Mouse (Mus musculus): ENCODE measurements at regions not wholly inside any gene's neighbourhood (a gene's known extent, or its start where the extent isn't known, plus 50 kb on each side); places are given as distances from the start of the nearest gene placed in this dataset.

DNA sequence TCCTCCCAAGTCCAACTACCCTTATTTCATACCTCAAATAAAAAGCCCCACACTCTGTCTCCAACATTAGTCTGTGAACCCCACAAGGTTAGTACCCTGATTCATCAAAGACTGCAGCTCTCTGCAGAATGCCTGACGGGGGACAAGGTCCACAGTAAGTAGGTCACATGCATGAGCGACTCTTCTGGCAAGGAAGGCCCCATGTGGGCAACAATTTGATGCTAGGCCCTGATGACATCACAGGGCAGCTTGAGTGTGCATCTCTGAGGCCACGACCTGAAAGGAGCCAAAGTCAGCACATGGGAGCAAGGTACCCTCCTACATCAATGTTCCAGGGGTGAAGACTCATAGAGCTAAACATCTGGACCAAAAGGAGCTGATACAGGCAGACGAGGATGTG, 248.0 kb downstream of the Ptpru start:
- Histone ChIP-seq H3K9ac (no peak overlapping the region), H3K27me3 (no peaks in the 10 kb centered on the region), H3K4me2 (no peak overlapping the region), H3K4me3 (no peak overlapping the region), H3K36me3 (no peaks in the 10 kb centered on the region), H3K9me3 (replicated peaks) (no peaks in the 10 kb centered on the region), H3K4me1 (replicated peaks) (no peaks in the 10 kb centered on the region), H3K27ac (no peak overlapping the region)
- 54% methylated on average over 4 of the region's 4 CpGs for WGBS
- ATAC-seq (replicated peaks; ENCODE audit: insufficient number of reproducible peaks, insufficient read depth, low FRiP score, low read depth), result no peak

DNA sequence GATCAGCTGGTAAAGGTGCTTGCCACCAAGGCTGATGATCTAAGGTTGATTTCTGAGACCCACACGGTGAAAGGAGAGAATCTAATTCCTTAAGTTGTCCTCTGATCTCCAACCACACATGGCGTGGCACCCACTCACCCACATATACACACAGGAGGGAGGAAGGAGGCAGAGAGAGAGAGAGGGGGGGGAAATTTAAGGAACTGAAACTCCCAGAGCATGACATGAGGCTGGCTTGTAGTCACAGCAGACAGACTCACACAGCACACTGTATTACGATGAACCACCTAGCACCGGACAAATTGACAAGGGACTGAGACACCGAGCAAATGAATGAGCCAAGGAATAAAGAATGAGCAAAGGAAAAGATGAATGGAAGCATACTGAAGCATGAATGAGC, 246.6 kb downstream of the Ptpru start:
- H3K9ac ChIP-seq, result no peak overlapping the region
- 76% methylated on average over 5 of the region's 5 CpGs for WGBS
- H3K36me3 ChIP-seq, result no peaks in the 10 kb centered on the region

DNA sequence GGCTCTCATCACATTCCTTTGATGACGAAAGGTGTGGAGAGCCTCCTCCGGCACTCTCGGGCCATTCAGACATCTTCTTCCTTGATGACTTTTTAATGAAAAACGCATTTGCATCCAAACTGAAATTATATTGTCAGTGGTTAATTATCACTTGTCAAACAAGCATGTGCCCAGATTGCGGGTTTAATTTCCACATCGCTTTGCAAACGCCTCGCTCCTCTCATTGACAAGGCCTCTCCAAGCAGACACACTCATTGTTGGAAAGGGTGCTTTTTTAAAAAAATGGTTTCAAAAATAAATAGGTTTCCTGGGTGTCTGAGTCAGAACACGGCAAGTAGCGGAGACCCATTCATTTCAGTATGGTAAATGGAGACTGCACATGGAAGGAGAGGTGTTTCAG, 240.1 kb downstream of the Ptpru start:
- 80% methylated on average over 10 of the region's 10 CpGs for WGBS
- no peak overlapping the region for H3K4me3 ChIP-seq
- no peaks in the 10 kb centered on the region; the same call in 1 of the 2 replicates for H3K27me3 ChIP-seq
- no peak overlapping the region for H3K4me2 ChIP-seq
- no peak for ATAC-seq (replicated peaks; ENCODE audit: insufficient number of reproducible peaks, insufficient read depth, low FRiP score, low read depth)
- H3K9ac ChIP-seq, result no peak overlapping the region
- no peak overlapping the region for H3K27ac ChIP-seq
- no peaks in the 10 kb centered on the region for H3K9me3 ChIP-seq (replicated peaks)
- H3K36me3 ChIP-seq, result no peaks in the 10 kb centered on the region
- H3K4me1 ChIP-seq (replicated peaks), result no peaks in the 10 kb centered on the region

More for the DNA sequence above, 246.6 kb downstream of the Ptpru start:
- no peak for ATAC-seq (replicated peaks; ENCODE audit: insufficient number of reproducible peaks, insufficient read depth, low FRiP score, low read depth)
- no peak overlapping the region for H3K27ac ChIP-seq
- H3K4me3 ChIP-seq, result no peak overlapping the region
- H3K9me3 ChIP-seq (replicated peaks), result no peaks in the 10 kb centered on the region
- H3K4me2 ChIP-seq, result no peak overlapping the region
- no peaks in the 10 kb centered on the region for H3K4me1 ChIP-seq (replicated peaks)
- no peaks in the 10 kb centered on the region for H3K27me3 ChIP-seq

DNA sequence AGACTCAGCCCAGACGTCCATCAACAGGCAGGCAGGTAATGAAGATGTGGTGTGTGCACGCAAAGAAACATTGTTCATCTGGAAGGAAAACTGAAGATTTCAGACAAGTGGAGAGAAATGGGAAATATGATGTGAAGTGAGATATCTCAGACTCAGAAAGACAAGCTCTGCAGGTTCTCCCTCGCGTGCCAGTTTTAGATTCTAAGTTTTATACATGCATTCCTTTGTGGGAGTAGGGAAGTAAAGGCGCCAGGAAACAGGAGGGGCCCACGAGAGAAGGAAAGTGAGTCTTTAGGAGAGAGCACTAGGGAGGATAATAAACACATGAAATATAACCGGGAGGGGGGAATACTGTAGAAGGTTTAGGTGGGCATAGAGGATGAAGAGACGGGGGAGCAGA, 223.7 kb downstream of the Ptpru start:
- no peak for ATAC-seq (replicated peaks; ENCODE audit: insufficient number of reproducible peaks, insufficient read depth, low FRiP score, low read depth)
- Histone ChIP-seq H3K4me2 (no peak overlapping the region), H3K9ac (no peak overlapping the region), H3K9me3 (replicated peaks) (no peaks in the 10 kb centered on the region), H3K27ac (no peak overlapping the region), H3K27me3 (no peaks in the 10 kb centered on the region), H3K36me3 (no peaks in the 10 kb centered on the region), H3K4me1 (replicated peaks) (no peaks in the 10 kb centered on the region), H3K4me3 (no peak overlapping the region)
- 63% methylated on average over 8 of the region's 8 CpGs for WGBS

DNA sequence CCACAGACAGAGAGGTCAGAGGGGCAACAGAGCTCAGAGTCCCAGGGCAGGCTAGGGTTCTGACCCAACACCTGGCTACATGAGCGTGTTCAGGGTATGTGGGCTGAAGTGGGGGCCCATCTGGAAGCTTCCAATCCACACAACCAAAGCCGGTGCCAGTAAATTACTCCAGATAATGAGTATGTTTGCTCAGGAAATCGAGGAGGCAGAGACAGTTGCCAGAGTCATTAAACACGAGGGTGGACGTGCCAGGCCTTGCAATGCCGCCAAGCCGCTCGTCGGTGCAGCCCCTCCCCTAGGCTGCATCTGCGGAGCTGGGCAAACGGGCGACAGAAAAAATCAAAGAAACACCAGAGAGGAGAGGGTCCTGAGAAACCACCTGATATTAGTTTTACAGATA, 222.5 kb downstream of the Ptpru start:
- WGBS, result 78% methylated on average over 12 of the region's 12 CpGs
- no peak for ATAC-seq (replicated peaks; ENCODE audit: insufficient number of reproducible peaks, insufficient read depth, low FRiP score, low read depth)

DNA sequence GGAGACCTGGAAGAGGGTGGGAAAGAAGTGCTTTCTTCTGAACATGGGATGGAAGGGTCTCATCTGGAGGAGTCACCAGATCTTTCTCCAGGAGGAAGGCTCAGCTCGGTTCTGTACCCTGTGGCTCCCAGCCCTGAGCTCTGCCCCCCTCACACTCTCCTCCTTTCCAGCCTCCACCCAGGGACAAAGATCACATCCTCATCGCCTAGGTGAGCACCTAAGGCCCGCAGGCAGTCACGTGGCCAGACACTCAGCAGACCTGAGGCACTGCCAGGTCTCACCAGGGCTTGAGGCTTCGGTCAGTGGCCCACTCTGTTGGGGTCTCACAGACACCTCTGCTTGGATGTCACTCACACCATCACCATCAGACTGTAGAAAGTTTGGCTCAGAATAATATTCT, 200.0 kb downstream of the Ptpru start:
- no peak overlapping the region for H3K4me2 ChIP-seq
- H3K27me3 ChIP-seq, result peaks cover 2% of the 10 kb centered on the region; the same call in 1 of the 2 replicates
- WGBS, result 71% methylated on average over 5 of the region's 5 CpGs
- H3K27ac ChIP-seq, result no peak overlapping the region
- no peak overlapping the region for H3K4me3 ChIP-seq
- H3K9ac ChIP-seq, result no peak overlapping the region
- no peak for ATAC-seq (replicated peaks; ENCODE audit: insufficient number of reproducible peaks, insufficient read depth, low FRiP score, low read depth)
- H3K36me3 ChIP-seq, result no peaks in the 10 kb centered on the region
- no peaks in the 10 kb centered on the region for H3K9me3 ChIP-seq (replicated peaks)
- H3K4me1 ChIP-seq (replicated peaks), result no peaks in the 10 kb centered on the region

More for the DNA sequence above, 222.5 kb downstream of the Ptpru start:
- Histone ChIP-seq H3K9ac (no peak overlapping the region), H3K4me2 (no peak overlapping the region), H3K27ac (no peak overlapping the region), H3K36me3 (no peaks in the 10 kb centered on the region), H3K4me3 (no peak overlapping the region), H3K4me1 (replicated peaks) (no peaks in the 10 kb centered on the region), H3K9me3 (replicated peaks) (no peaks in the 10 kb centered on the region), H3K27me3 (no peaks in the 10 kb centered on the region)

DNA sequence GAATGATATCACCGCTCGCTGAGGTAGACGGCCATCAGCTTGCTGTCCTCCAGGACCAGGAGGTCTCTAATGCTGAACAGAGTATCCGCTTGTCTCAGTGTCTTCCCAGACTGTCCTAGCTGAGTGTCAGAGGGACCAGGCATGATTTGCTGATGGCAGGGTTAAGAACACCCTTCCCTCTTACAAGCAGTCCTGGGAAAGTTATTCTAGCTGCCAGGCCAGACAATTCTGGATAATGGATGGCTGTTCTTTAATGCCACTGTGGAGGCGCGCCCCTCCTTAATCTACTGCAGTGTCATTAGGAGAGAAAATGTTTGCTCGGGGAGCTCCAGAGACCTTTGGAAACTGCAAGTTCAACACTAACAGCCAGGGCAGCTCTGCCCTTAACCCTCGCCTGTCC, 182.1 kb downstream of the Ptpru start:
- H3K36me3 ChIP-seq, result no peaks in the 10 kb centered on the region
- no peak for ATAC-seq (replicated peaks; ENCODE audit: insufficient number of reproducible peaks, insufficient read depth, low FRiP score, low read depth)

DNA sequence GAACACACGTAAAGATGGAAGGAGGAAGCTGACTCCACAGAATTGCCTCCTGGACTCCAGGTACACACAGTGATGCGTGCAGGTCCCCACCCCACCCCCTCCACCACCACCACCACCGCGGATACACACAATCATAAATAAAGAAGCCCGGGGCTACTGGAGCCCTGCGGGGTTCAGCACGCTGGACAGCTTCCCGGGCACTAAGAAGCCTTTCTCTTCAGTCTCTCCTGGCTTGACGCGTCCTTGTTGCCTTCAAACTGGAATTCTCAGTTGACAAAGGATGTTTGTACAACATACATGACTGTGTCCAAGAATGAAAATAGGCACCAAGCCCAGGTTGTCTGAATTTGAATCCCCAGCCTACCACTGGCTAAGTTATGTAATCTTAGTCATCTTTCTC, 180.2 kb downstream of the Ptpru start:
- no peaks in the 10 kb centered on the region for H3K27me3 ChIP-seq
- WGBS, result 22% methylated on average over 10 of the region's 10 CpGs

More for the DNA sequence above, 182.1 kb downstream of the Ptpru start:
- no peaks in the 10 kb centered on the region for H3K27me3 ChIP-seq
- H3K4me3 ChIP-seq, result no peak overlapping the region
- H3K9me3 ChIP-seq (replicated peaks), result no peaks in the 10 kb centered on the region
- 53% methylated on average over 8 of the region's 8 CpGs for WGBS
- no peak overlapping the region for H3K4me2 ChIP-seq
- no peak overlapping the region for H3K9ac ChIP-seq
- H3K27ac ChIP-seq, result no peak overlapping the region
- no peaks in the 10 kb centered on the region for H3K4me1 ChIP-seq (replicated peaks)

DNA sequence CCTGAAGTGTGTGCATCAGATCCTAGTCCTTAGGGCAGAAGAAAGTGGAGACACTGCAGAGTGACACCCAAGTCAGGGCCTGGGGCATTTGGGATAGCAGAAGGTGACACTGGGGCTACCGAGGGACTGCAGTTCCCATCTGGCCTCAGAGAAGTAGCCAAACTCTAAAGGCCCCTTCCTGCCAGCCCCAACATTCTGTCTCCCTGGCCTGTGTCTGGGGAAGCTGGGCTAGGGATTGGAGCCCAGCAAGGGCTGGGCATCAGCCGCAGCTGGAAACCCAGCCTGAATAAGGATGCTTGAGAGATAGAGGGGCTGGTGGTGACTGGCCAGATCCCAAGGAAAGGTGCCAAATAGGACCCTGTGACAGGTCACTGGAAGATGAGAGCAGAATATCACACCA, 177.2 kb downstream of the Ptpru start:
- Histone ChIP-seq H3K4me3 (no peak overlapping the region), H3K4me1 (replicated peaks) (no peaks in the 10 kb centered on the region), H3K27me3 (no peaks in the 10 kb centered on the region), H3K27ac (no peak overlapping the region), H3K4me2 (no peak overlapping the region), H3K9ac (no peak overlapping the region), H3K9me3 (replicated peaks) (no peaks in the 10 kb centered on the region), H3K36me3 (no peaks in the 10 kb centered on the region)
- no peak for ATAC-seq (replicated peaks; ENCODE audit: insufficient number of reproducible peaks, insufficient read depth, low FRiP score, low read depth)
- WGBS, result 73% methylated on average over 2 of the region's 2 CpGs

More for the DNA sequence above, 180.2 kb downstream of the Ptpru start:
- H3K27ac ChIP-seq, result no peak overlapping the region
- H3K4me3 ChIP-seq, result no peak overlapping the region
- H3K36me3 ChIP-seq, result no peaks in the 10 kb centered on the region
- H3K9ac ChIP-seq, result no peak overlapping the region
- no peak for ATAC-seq (replicated peaks; ENCODE audit: insufficient number of reproducible peaks, insufficient read depth, low FRiP score, low read depth)
- H3K4me1 ChIP-seq (replicated peaks), result no peaks in the 10 kb centered on the region
- no peaks in the 10 kb centered on the region for H3K9me3 ChIP-seq (replicated peaks)
- H3K4me2 ChIP-seq, result no peak overlapping the region

DNA sequence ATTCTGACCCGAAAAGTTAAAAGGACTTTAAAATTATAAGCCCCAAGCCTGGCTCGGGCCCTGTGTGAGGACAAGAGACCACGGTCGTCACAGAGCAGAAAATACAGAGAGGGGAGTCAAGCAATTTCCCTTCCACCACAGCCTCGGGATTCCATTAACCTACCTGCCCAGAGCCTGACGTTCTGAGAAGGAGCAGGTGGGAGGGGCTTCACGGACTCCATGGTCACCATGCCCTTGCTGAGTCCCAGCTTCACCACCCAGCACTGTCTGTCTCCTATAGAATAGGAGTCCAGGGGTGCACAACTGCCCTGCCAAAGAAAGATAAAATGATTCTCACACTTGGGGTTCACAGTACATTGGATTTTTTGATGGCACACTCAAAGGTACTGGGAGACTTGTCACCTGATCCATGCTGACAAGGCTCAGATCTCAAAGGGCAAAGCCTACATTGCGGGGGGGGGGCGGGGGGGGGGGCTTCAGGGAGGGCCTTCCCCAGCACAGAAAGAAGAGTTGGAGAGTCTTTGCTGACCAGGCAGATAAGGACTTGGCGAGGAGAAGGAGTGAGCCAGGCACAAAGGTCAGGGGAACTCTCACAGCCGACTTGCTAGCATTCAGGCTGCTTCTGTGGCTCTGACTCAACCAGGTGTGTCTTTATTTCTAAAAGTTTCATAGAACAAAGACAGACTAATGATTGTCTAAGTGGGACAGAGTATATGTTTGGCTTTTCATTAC, 166.1 kb downstream of the Ptpru start:
- no peaks in the 10 kb centered on the region for H3K4me1 ChIP-seq (replicated peaks)
- no peak overlapping the region for H3K4me2 ChIP-seq
- H3K36me3 ChIP-seq, result no peaks in the 10 kb centered on the region
- ATAC-seq (replicated peaks; ENCODE audit: insufficient number of reproducible peaks, insufficient read depth, low FRiP score, low read depth), result no peak
- H3K9me3 ChIP-seq (replicated peaks), result no peaks in the 10 kb centered on the region
- no peak overlapping the region for H3K4me3 ChIP-seq
- WGBS, result 46% methylated on average over 11 of the region's 11 CpGs
- no peak overlapping the region for H3K27ac ChIP-seq
- no peaks in the 10 kb centered on the region for H3K27me3 ChIP-seq
- H3K9ac ChIP-seq, result no peak overlapping the region

DNA sequence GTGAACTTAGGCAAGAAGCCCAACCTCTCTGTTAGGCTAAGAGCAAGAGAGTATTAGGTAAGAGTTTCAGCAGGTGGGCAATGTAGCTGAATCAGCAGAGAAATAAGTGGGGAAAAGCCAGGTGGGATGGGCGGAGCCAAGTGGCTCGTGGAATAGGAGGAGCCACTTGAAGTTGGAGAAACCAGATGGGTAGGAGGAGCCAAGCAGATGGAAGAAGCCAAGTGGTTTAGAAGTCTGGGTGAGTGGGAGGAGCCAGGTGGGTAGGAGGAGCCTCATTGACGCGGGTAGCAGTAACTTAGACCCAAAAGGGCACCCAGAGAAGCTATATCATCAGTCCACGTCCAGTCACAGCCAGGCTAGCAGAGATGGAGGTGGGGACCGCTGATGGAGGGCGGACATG, 160.1 kb downstream of the Ptpru start:
- H3K4me1 ChIP-seq (replicated peaks), result no peaks in the 10 kb centered on the region
- H3K9me3 ChIP-seq (replicated peaks), result no peaks in the 10 kb centered on the region
- no peak overlapping the region for H3K27ac ChIP-seq
- H3K36me3 ChIP-seq, result no peaks in the 10 kb centered on the region
- ATAC-seq (replicated peaks; ENCODE audit: insufficient number of reproducible peaks, insufficient read depth, low FRiP score, low read depth), result no peak
- H3K27me3 ChIP-seq, result no peaks in the 10 kb centered on the region
- no peak overlapping the region for H3K4me3 ChIP-seq
- WGBS, result 73% methylated on average over 7 of the region's 7 CpGs
- H3K9ac ChIP-seq, result no peak overlapping the region
- H3K4me2 ChIP-seq, result no peak overlapping the region

DNA sequence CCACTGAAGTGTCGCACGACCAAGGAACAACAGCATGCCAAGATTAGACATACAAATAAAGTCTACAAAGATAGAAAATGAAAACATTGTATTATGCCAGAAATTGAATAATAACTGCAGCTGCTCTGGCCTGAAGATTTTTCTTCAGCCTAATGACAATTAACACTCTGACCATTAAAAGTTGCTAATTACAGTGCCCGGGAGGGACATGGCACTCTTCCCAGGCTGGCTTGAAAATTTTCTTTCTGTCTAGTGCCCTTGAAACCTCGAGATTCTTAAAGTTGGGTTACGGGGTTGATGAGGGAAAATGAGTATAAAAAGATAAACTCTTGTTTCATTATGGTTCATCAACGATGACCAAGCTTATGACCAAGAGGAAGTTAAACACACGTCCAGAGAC, 154.9 kb downstream of the Ptpru start:
- Histone ChIP-seq H3K4me3 (no peak overlapping the region), H3K36me3 (no peaks in the 10 kb centered on the region), H3K4me2 (no peak overlapping the region), H3K9me3 (replicated peaks) (no peaks in the 10 kb centered on the region), H3K4me1 (replicated peaks) (no peaks in the 10 kb centered on the region), H3K27ac (no peak overlapping the region), H3K27me3 (no peaks in the 10 kb centered on the region), H3K9ac (no peak overlapping the region)
- no peak for ATAC-seq (replicated peaks; ENCODE audit: insufficient number of reproducible peaks, insufficient read depth, low FRiP score, low read depth)
- WGBS, result 55% methylated on average over 7 of the region's 7 CpGs

Measured in heart, embryonic 15.5 days (tissue).